Mouse (Mus musculus) heart, embryonic 15.5 days (tissue): ENCODE data around the gene Slc5a5. TPM values are rescaled to one million over a fixed set of nuclear protein-coding genes. Genes with fewer than 3 reads are reported as not detected.

Experiments used
- ATAC-seq: fragments of 200-750 bp; cut with Nextera tagmentation; replicated peaks from 2 replicates; pipeline ENCODE4 v1.8.0; 2017; ENCODE audit warnings: low read depth, moderate TSS enrichment; ENCODE audit not compliant: insufficient number of reproducible peaks, insufficient read depth, low FRiP score
- H3K27ac ChIP-seq: fragments of 300-500 bp; sonication (generic); 2 replicates; pipeline ENCODE4 v1.5.1; 2015; ENCODE audit warnings: mild to moderate bottlenecking, inconsistent platforms
- H3K27me3 ChIP-seq: fragments of 300-500 bp; sonication (generic); 2 replicates; pipeline ENCODE4 v1.6.1; 2015; ENCODE audit warnings: inconsistent platforms
- H3K36me3 ChIP-seq: fragments of 300-500 bp; sonication (generic); 2 replicates; pipeline ENCODE4 v1.6.1; 2015; ENCODE audit warnings: mild to moderate bottlenecking, inconsistent platforms
- H3K4me1 ChIP-seq: fragments of 300-500 bp; sonication (generic); replicated peaks from 2 replicates; pipeline ENCODE4 v1.6.1; 2015; ENCODE audit warnings: inconsistent platforms
- H3K4me2 ChIP-seq: fragments of 300-500 bp; sonication (generic); 2 replicates; pipeline ENCODE4 v1.6.1; 2015; ENCODE audit warnings: inconsistent platforms, mild to moderate bottlenecking, moderate library complexity
- H3K4me3 ChIP-seq: fragments of 300-500 bp; sonication (generic); 2 replicates; pipeline ENCODE4 v1.5.1; 2015; ENCODE audit warnings: mild to moderate bottlenecking, inconsistent platforms
- H3K9ac ChIP-seq: fragments of 300-500 bp; sonication (generic); 2 replicates; pipeline ENCODE4 v1.6.1; 2015; ENCODE audit warnings: mild to moderate bottlenecking, inconsistent platforms
- H3K9me3 ChIP-seq: fragments of 300-500 bp; sonication (generic); replicated peaks from 2 replicates; pipeline ENCODE4 v1.6.1; 2016; ENCODE audit warnings: inconsistent platforms
- WGBS: fragments of 180-500 bp; shearing (Covaris S2); methylation state at CpG from one replicate; pipeline ENCODE4 v1.1.7; 2015; ENCODE audit warnings: mixed read lengths; 5-methylcytosine and 5-hydroxymethylcytosine counted together
- polyA plus RNA-seq: library from polyadenylated mRNA; unstranded; fragments of >200 nt; fragmentation: Nextera tagmentation; extraction: Ambion mirVana; gene quantifications from 2 replicates; pipeline ENCODE4 v1.2.1, GENCODE M21; 2015

Gene Slc5a5
- polyA plus RNA-seq, 1 experiment from 2014 or later: 0.09 TPM

DNA sequence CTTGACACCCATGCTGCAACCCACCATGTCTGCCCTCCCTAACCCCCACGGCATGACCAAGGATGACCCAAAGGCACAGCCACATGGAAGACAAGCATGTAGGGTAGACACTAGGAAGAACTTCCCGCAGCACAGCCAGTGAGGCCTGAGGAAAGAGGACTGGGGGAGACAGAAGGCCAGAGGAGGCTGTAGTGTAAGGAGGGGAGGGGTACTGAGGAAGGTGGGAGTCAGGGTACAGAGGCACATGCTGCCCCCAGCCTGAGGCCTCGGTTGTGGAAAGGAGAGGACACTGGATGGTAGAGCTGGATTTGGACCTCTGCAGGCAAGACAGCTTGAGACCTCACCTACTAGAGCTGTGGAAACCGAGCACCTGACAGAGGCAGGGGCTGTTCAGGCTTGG is 41.6 kb downstream of the Slc5a5 start:
- Histone ChIP-seq H3K9ac (no peak overlapping the region), H3K4me2 (no peak overlapping the region), H3K27ac (no peak overlapping the region), H3K4me3 (no peak overlapping the region), H3K4me1 (no peaks in the 10 kb centered on the region), H3K36me3 (no peaks in the 10 kb centered on the region), H3K27me3 (0 out of 2 replicates have a peak, but pooled peaks cover 13% of the 10 kb centered on the region), H3K9me3 (no peaks in the 10 kb centered on the region)
- WGBS: 79% methylated on average over 4 of the region's 4 CpGs
- no peak for ATAC-seq

DNA sequence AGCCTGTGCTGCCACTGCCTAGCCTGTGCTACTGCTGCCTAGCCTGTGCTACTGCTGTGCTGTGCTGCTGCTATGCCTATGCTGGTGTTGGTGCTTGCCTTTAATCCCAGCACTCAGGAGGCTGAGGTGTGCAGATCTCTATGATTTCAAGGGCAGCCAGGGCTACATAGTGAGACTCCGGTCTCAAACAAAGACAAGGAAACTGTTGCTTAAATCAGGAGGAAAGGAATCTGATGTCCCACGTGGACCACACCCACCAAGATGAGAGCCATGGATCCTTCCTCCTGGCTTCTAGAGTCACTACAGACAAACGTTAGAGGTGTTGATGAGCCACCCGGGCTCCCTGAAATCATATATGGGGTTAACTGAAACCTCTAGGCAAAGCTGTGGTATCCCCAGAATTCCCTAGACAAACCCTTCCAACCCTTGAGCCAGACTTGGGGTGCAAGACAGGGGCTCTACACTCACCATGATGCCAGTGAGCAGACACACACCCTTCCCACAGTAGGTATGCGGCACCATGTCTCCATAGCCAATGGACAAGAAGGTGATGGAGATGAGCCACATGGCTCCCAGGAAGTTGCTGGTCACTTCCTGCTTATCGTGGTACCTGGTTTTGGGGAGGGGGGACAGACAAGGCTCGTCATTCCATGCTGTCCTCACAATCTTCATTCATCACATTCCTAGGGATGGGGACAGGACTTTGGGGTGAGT is 42.3 kb downstream of the Slc5a5 start:
- ATAC-seq: no peak
- Histone ChIP-seq H3K36me3 (no peaks in the 10 kb centered on the region), H3K4me1 (no peaks in the 10 kb centered on the region), H3K9me3 (no peaks in the 10 kb centered on the region), H3K9ac (no peak overlapping the region), H3K27me3 (0 out of 2 replicates have a peak, but pooled peaks cover 6% of the 10 kb centered on the region), H3K4me2 (no peak overlapping the region), H3K27ac (no peak overlapping the region), H3K4me3 (no peak overlapping the region)
- 63% methylated on average over 7 of the region's 7 CpGs for WGBS

DNA sequence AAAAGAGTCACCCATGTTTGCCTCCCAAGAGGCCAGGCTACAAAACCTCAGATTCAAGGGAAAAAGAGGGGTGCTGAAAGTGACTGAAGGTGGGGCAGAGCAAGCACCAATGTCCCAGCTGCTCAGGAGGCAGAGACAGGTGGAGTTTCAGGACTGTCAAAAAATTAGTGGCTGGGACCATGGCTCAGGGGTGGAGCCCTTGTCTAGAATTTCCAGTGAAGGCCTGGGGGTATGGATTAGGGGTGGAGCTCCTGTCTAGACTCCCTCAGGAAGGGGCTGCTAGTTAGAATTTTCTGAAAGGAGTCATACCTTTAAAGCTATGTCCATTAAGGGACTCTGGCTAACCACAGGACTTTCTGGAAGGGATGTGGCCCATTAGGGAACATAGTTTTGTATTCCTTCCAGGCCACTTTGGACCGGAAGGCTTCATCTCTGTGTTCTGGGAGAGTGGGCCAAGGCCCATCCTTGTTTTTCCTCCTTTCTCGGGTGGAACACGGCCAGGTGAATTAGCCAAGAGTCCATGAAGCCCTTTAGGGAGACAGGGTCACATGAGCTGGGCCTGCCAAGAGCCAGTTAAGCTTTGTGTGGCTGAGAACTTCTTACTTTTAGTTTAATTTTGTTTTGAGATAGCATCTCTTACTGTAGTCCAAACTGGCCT is 43.1 kb downstream of the Slc5a5 start:
- no peak for ATAC-seq
- H3K9me3 ChIP-seq: no peaks in the 10 kb centered on the region
- H3K9ac ChIP-seq: no peak overlapping the region
- H3K4me2 ChIP-seq: no peak overlapping the region
- 0 out of 2 replicates have a peak, but pooled peaks cover 4% of the 10 kb centered on the region for H3K27me3 ChIP-seq
- no peaks in the 10 kb centered on the region for H3K36me3 ChIP-seq
- no peak overlapping the region for H3K27ac ChIP-seq
- no peak overlapping the region for H3K4me3 ChIP-seq
- H3K4me1 ChIP-seq: no peaks in the 10 kb centered on the region
- WGBS: 78% methylated on average over 3 of the region's 3 CpGs

DNA sequence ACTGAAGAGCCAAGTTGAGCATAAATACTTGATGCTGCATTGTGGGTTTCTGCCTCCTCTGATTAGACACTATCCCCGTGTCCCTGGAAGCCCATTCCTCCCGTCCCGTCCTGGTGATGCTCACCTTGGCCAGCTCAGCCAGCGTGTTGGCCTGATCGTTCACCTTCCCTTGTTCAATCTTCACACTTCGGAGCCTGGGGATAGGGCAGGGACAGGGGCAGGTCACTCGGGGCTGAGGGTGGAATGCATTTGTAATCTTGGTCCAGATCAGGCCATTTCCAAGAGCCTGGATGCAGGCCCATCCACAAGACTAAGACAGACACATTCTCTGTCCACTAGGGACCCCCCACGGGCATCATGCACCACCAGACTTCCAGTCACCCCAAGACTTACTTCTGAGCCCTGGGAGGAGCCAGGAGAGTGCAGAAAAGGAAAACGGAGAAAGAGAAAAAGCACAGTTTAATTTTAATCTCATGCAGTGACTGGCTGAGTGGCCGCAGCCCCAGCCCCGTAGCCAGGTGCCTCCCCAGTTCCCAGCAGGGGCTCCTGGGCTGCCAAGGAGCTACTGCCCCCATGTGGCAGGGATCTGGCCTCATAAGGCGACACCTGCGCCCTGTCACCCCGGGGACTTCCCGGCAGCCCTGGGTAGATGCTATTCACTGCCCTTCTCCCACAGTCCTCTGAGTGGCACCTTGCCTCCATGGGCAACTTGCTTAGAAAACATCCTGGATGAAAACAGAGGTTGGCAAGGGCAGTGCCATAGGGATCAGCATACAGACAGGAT is 46.0 kb downstream of the Slc5a5 start:
- Histone ChIP-seq H3K9ac (no peak overlapping the region), H3K4me1 (no peaks in the 10 kb centered on the region), H3K27me3 (peaks cover 12% of the 10 kb centered on the region; the same call in 1 of the 2 replicates), H3K4me3 (no peak overlapping the region), H3K36me3 (no peaks in the 10 kb centered on the region), H3K4me2 (no peak overlapping the region), H3K27ac (no peak overlapping the region), H3K9me3 (no peaks in the 10 kb centered on the region)
- ATAC-seq: no peak
- 49% methylated on average over 15 of the region's 15 CpGs for WGBS

DNA sequence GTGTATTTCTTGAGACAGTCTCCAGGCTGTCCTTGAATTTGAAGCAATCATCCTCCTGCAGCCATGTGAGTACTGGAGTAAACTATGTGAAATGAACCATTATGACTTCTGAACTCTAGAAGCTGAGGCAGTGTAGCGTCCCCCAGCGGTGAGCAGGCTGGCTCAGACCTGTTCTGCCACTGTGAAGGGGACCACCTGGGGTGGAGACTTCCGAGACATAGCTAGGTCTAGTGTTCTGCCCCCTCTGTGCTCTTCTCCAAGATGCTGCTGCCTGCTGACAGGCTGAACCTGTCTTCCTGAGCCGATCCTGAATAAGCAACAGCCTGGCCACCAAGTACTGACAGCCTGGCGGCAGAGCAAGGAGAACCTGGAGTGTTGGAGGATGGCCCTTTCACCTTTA is 47.4 kb downstream of the Slc5a5 start:
- ATAC-seq: no peak
- H3K9me3 ChIP-seq: no peaks in the 10 kb centered on the region
- H3K4me1 ChIP-seq: peaks cover 6% of the 10 kb centered on the region
- no peak overlapping the region for H3K4me2 ChIP-seq
- H3K27me3 ChIP-seq: peaks cover 12% of the 10 kb centered on the region; the same call in 1 of the 2 replicates
- no peak overlapping the region for H3K27ac ChIP-seq
- H3K9ac ChIP-seq: no peak overlapping the region
- 36% methylated on average over 5 of the region's 5 CpGs for WGBS
- H3K4me3 ChIP-seq: no peak overlapping the region
- no peaks in the 10 kb centered on the region for H3K36me3 ChIP-seq

DNA sequence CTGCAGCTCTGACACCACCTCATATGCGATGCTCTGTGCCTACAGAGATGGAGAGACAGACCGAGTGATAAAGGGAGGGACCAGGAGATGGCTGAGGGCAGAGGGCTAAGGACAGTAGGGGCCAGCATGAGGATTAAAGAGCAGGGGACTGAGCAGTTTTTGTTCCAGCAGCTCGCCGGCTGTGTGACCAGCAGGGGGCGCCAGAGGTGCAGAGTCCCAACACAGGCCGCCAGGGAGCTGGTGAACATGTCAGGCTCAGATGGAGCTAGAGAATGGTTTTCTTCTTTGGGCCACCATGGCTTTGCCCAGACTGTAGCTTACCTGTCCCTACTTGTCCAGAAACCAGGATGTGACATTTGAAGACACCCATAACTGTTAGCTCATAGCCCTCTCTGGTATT is 48.0 kb downstream of the Slc5a5 start:
- no peak overlapping the region for H3K4me2 ChIP-seq
- H3K4me1 ChIP-seq: peaks cover 6% of the 10 kb centered on the region
- no peak overlapping the region for H3K4me3 ChIP-seq
- H3K9me3 ChIP-seq: no peaks in the 10 kb centered on the region
- H3K27me3 ChIP-seq: peaks cover 12% of the 10 kb centered on the region; the same call in 1 of the 2 replicates
- no peak overlapping the region for H3K9ac ChIP-seq
- WGBS: under 1% methylated on average over 6 of the region's 6 CpGs
- ATAC-seq: no peak
- no peaks in the 10 kb centered on the region for H3K36me3 ChIP-seq
- H3K27ac ChIP-seq: no peak overlapping the region

DNA sequence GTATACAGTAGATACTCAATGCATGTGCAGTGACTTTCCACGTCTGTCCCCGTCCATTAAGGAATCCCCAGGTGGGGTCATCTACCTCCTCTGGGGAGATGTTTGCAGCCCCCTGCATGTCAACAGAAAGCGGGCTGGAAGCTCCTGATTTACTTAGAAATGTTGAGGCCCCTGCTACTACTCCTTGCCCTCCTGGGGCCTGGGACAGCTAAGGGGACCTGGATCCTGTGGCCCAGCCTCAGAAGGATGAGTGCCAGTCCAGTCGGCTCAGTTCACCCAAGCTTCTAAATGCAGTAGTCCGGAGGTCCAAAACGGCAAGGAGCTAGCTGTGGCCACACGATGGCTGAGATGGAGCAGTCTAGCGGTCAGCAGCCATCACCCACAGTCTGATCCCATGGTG is 48.6 kb downstream of the Slc5a5 start:
- H3K27ac ChIP-seq: no peak overlapping the region
- no peak overlapping the region for H3K9ac ChIP-seq
- H3K4me2 ChIP-seq: no peak overlapping the region
- 79% methylated on average over 8 of the region's 8 CpGs for WGBS
- peaks cover 12% of the 10 kb centered on the region; the same call in 1 of the 2 replicates for H3K27me3 ChIP-seq
- peaks cover 7% of the 10 kb centered on the region for H3K4me1 ChIP-seq
- ATAC-seq: no peak
- H3K36me3 ChIP-seq: no peaks in the 10 kb centered on the region
- H3K9me3 ChIP-seq: no peaks in the 10 kb centered on the region
- H3K4me3 ChIP-seq: no peak overlapping the region

DNA sequence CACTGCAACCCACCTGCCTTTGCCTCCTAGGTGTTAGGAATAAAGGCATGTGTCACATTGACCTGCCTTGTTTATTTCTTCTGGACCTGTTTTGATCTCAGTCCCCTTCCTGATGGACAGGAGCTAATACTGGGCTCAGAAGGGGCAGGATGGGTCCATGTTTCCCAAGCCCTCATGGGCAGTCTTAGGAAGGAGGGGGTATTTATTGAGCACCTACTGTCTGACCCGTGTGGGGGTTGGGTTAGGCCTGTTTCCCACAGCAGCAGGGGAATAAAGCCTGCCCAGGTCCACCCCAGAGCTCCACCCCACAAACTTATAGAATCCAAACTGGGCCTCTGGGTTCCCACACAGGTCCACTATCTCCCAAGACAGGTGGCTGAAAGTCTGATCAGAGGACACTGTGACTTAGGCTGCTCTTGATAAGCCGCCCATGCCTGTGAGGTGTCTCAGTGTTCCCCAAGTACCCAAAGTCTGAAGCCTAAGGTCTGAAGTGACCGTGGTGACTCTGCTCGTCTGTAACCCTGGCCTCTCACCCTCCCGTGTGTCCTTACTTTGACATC is 49.3 kb downstream of the Slc5a5 start:
- Histone ChIP-seq H3K36me3 (no peaks in the 10 kb centered on the region), H3K4me1 (peaks cover 12% of the 10 kb centered on the region), H3K27ac (no peak overlapping the region), H3K4me3 (no peak overlapping the region), H3K9me3 (no peaks in the 10 kb centered on the region), H3K4me2 (no peak overlapping the region), H3K9ac (no peak overlapping the region), H3K27me3 (peaks cover 12% of the 10 kb centered on the region; the same call in 1 of the 2 replicates)
- ATAC-seq: no peak
- WGBS: 68% methylated on average over 5 of the region's 5 CpGs

DNA sequence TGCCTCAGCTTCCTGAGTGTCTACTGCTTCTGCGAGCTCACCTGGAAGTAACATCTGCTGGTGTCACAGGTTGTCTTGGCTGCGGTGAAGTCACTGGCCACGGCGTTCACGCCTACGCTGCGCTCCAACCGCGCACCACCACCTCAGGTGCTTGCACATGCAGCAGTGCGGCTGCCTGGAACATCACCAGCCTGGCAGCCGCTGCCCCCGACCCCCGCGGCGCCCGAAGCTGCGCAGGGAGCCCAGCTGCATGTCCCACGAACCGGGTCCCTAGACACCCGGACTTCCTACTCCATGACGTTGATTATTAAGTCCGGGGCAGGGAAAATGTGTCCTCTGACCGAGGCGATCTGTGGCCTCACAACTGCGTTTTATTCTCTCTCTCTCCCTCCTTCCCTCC is 50.1 kb downstream of the Slc5a5 start:
- no peaks in the 10 kb centered on the region for H3K9me3 ChIP-seq
- no peak overlapping the region for H3K9ac ChIP-seq
- WGBS: 59% methylated on average over 25 of the region's 25 CpGs
- no peak for ATAC-seq
- no peak overlapping the region for H3K4me2 ChIP-seq
- H3K27me3 ChIP-seq: peaks cover 12% of the 10 kb centered on the region; the same call in 1 of the 2 replicates
- peaks cover 12% of the 10 kb centered on the region for H3K4me1 ChIP-seq
- H3K27ac ChIP-seq: no peak overlapping the region
- H3K4me3 ChIP-seq: no peak overlapping the region
- H3K36me3 ChIP-seq: no peaks in the 10 kb centered on the region

DNA sequence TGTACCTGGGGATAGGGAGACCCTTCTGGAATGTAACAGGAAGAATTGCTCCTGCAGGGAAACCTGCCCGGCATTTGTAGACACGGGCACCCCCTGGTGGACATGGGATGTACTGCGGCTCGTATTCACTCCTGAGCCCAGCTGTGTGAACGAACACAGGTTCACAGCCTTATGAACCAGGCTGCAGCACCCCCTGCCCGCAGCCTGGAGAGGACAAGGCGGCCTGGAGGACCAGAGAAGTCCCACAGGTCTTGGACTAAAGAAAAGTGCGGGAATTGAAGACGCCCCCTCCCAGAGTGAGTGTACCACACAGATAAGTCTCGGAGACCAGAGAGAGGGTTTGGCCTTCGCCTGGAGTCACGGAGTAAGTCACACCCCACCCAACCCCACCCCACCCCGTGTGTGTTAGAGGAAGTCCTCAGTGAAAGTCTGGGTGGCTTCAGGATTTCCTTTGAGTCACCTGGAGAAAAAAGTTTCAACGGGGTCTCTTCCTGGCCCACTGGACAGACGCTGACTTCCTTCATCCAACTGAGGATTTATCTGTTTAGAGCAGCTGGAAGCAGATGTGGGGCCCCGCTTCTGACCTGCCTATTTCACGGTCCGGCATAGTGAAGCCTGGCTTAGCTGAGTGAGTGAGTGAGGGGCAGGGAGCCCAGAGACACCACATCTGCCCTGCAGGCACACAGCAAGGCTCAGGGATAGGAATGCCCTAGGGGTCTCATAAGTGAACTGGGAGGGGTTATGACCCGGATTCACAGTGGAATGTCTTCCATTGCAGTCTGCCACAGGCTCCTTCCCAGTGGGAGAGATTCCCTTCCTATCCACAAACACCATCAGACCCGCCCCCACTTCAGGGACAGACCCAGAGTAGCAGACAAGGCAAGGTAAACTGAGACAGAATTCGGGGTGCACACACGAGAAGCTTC is 51.1 kb downstream of the Slc5a5 start:
- ATAC-seq: no peak
- Histone ChIP-seq H3K9ac (no peak overlapping the region), H3K4me3 (no peak overlapping the region), H3K27ac (no peak overlapping the region), H3K27me3 (peaks cover 8% of the 10 kb centered on the region; the same call in 1 of the 2 replicates), H3K36me3 (no peaks in the 10 kb centered on the region), H3K9me3 (no peaks in the 10 kb centered on the region), H3K4me1 (peaks cover 12% of the 10 kb centered on the region), H3K4me2 (no peak overlapping the region; the same call in 1 of the 2 replicates)
- 31% methylated on average over 22 of the region's 22 CpGs for WGBS
